Mouse (Mus musculus) limb, embryonic 14.5 days (tissue): Measurements from ENCODE around the gene Tmcc1. TPM values are rescaled to one million over a fixed set of nuclear protein-coding genes. Genes with fewer than 3 reads are reported as not detected.

Experiments
- ATAC-seq: fragments of 200-750 bp; cut with Nextera tagmentation; 2 replicates; pipeline ENCODE4 v1.8.0; 2017; ENCODE audit warnings: low read depth, moderate number of reproducible peaks, moderate TSS enrichment; ENCODE audit not compliant: low FRiP score
- DNase-seq: peaks from one replicate; pipeline ENCODE4 v3.0.0-alpha.2; 2015; ENCODE audit warnings: low spot score
- H3K27ac ChIP-seq: fragments of 300-500 bp; sonication (generic); replicated peaks from 2 replicates; pipeline ENCODE4 v1.5.1; 2014; ENCODE audit warnings: low read depth, mild to moderate bottlenecking, low read length, moderate library complexity, mixed read lengths
- H3K27me3 ChIP-seq: fragments of 300-500 bp; sonication (generic); 2 replicates; pipeline ENCODE4 v1.6.1; 2014; ENCODE audit warnings: low read length, mixed read lengths; ENCODE audit not compliant: control insufficient read depth, insufficient read depth
- H3K36me3 ChIP-seq: fragments of 300-500 bp; sonication (generic); 2 replicates; pipeline ENCODE4 v1.6.1; 2014; ENCODE audit warnings: mild to moderate bottlenecking, low read length, moderate library complexity, mixed read lengths; ENCODE audit not compliant: control insufficient read depth, insufficient read depth
- H3K4me1 ChIP-seq: fragments of 300-500 bp; sonication (generic); 2 replicates; pipeline ENCODE4 v1.6.1; 2014; ENCODE audit warnings: antibody characterized with exemption, low read length, mixed read lengths; ENCODE audit not compliant: control insufficient read depth, insufficient read depth
- H3K4me2 ChIP-seq: fragments of 300-500 bp; sonication (generic); replicated peaks from 2 replicates; pipeline ENCODE4 v1.6.1; 2014; ENCODE audit warnings: low read depth, mild to moderate bottlenecking, low read length, moderate library complexity; ENCODE audit not compliant: severe bottlenecking
- H3K4me3 ChIP-seq: fragments of 300-500 bp; sonication (generic); replicated peaks from 2 replicates; pipeline ENCODE4 v1.5.1; 2014; ENCODE audit warnings: low read length
- H3K9ac ChIP-seq: fragments of 300-500 bp; sonication (generic); 2 replicates; pipeline ENCODE4 v1.6.1; 2014; ENCODE audit warnings: mild to moderate bottlenecking, low read depth, low read length, moderate library complexity; ENCODE audit not compliant: severe bottlenecking
- H3K9me3 ChIP-seq: fragments of 300-500 bp; sonication (generic); 2 replicates; pipeline ENCODE4 v1.6.1; 2016; ENCODE audit warnings: low read length; ENCODE audit not compliant: control insufficient read depth
- POLR2A ChIP-seq: fragments of 200-500 bp; IDR thresholded peaks from 2 replicates; pipeline ENCODE4 v1.8.0; 2012; ENCODE audit warnings: inconsistent platforms, mild to moderate bottlenecking, moderate library complexity, borderline replicate concordance; ENCODE audit not compliant: insufficient read depth, insufficient read length; ENCODE audit errors: extremely low read depth
- WGBS: fragments of 180-500 bp; shearing (Covaris S2); extraction: QIAGEN DNeasy Blood & Tissue Kit; methylation state at CpG from one replicate; pipeline ENCODE4 v1.1.7; 2014; 5-methylcytosine and 5-hydroxymethylcytosine counted together
- polyA plus RNA-seq, 2 experiments: library from polyadenylated mRNA; depleted of rRNA in 1 of 2; stranded (reverse) in 1 of 2; unstranded in 1 of 2; fragments of >200 nt; fragmentation: Nextera tagmentation in 1 of 2; extraction: Ambion mirVana in 1 of 2; gene quantifications; 2 replicates each; pipeline versions ENCODE4 v1.2.1 to v1.2.3; 2012 to 2014

Tmcc1 gene
- polyA plus RNA-seq, 2 experiments: 11.1 to 23.4 TPM

DNA sequence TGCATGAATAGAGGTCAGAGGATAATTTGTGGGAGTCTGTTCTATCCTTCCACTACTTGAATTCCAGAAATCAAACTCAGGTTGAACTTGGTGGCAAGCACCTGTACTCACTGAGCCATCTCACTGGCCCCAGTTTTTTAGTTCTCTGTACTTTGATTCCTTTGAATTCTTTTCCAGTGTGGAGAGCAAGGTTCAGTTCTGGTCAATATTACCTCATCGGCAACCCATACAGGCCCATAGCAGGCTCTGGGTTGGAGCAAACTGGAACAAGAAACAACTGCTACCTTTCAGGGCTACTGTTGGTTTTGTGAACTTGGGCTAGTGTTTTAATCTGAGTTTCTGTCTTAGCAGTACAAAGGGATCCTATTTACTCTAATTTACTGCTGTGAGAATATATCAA is 107.2 kb downstream of the Tmcc1 start:
- TF ChIP-seq POLR2A: no peak
- H3K4me3 ChIP-seq: no peak overlapping the region
- H3K27me3 ChIP-seq: no peaks in the 10 kb centered on the region
- DNase-seq: no peak
- no peaks in the 10 kb centered on the region for H3K4me1 ChIP-seq
- H3K36me3 ChIP-seq: no peaks in the 10 kb centered on the region
- WGBS: 91% methylated on average over 1 of the region's 1 CpGs
- H3K4me2 ChIP-seq: no peak overlapping the region
- H3K9me3 ChIP-seq: no peaks in the 10 kb centered on the region
- no peak overlapping the region for H3K27ac ChIP-seq
- no peak overlapping the region for H3K9ac ChIP-seq
- no peak for ATAC-seq

GRCm38 (mm10) chr6:116082239-116082638 is 111.0 kb downstream of the Tmcc1 start:
- ATAC-seq (no peak), DNase-seq (no peak)
- Histone ChIP-seq H3K9me3 (no peaks in the 10 kb centered on the region), H3K27me3 (no peaks in the 10 kb centered on the region), H3K4me3 (no peak overlapping the region), H3K9ac (no peak overlapping the region), H3K4me2 (no peak overlapping the region), H3K27ac (no peak overlapping the region), H3K36me3 (no peaks in the 10 kb centered on the region), H3K4me1 (no peaks in the 10 kb centered on the region)
- no peak for TF ChIP-seq POLR2A
- WGBS: 30% methylated on average over 1 of the region's 1 CpGs

- Histone ChIP-seq H3K9me3 (no peaks in the 10 kb centered on the region), H3K4me3 (no peak overlapping the region), H3K4me1 (no peaks in the 10 kb centered on the region), H3K27me3 (no peaks in the 10 kb centered on the region), H3K36me3 (no peaks in the 10 kb centered on the region), H3K27ac (no peak overlapping the region), H3K4me2 (no peak overlapping the region), H3K9ac (no peak overlapping the region)
- 41% methylated on average over 2 of the region's 2 CpGs for WGBS
- DNase-seq (no peak), ATAC-seq (no peak)
- no peak for TF ChIP-seq POLR2A
Measured at GRCm38 (mm10) chr6:116081375-116081774, 111.9 kb downstream of the Tmcc1 start.

GRCm38 (mm10) chr6:116080756-116081155 is 112.5 kb downstream of the Tmcc1 start:
- H3K4me3 ChIP-seq: no peak overlapping the region
- no peaks in the 10 kb centered on the region for H3K36me3 ChIP-seq
- H3K4me2 ChIP-seq: no peak overlapping the region
- DNase-seq: no peak
- no peak for TF ChIP-seq POLR2A
- no peaks in the 10 kb centered on the region for H3K9me3 ChIP-seq
- no peaks in the 10 kb centered on the region for H3K27me3 ChIP-seq
- 54% methylated on average over 5 of the region's 5 CpGs for WGBS
- no peak overlapping the region for H3K27ac ChIP-seq
- H3K9ac ChIP-seq: no peak overlapping the region
- no peak for ATAC-seq
- H3K4me1 ChIP-seq: no peaks in the 10 kb centered on the region

DNA sequence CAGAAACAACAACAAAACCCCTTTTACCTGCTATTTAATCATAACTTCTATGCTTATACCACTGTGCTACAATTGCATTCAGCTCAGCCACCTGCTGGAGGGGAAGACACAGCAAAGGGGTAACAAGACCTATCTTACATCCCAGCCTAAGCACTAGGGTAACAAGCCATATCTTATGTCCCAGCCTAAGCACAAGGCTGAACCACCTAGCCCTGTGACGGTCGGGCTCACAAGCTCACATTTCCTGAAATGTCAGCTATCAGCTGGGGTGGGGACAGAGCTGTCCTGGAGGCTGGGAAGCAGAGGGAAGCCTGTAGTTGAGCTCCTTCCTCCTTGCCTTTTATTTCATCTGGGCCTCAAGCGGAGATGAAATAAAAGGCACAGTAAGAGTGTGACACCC is 115.7 kb downstream of the Tmcc1 start:
- H3K9ac ChIP-seq: no peak overlapping the region
- H3K36me3 ChIP-seq: no peaks in the 10 kb centered on the region
- H3K9me3 ChIP-seq: no peaks in the 10 kb centered on the region
- no peak overlapping the region for H3K27ac ChIP-seq
- no peak overlapping the region for H3K4me3 ChIP-seq
- WGBS: 76% methylated on average over 3 of the region's 3 CpGs
- no peak overlapping the region for H3K4me2 ChIP-seq
- ATAC-seq (no peak), DNase-seq (no peak)
- no peaks in the 10 kb centered on the region for H3K4me1 ChIP-seq
- H3K27me3 ChIP-seq: no peaks in the 10 kb centered on the region
- TF ChIP-seq POLR2A: no peak

- ATAC-seq (no peak), DNase-seq (no peak)
- Histone ChIP-seq H3K9ac (no peak overlapping the region), H3K4me2 (no peak overlapping the region), H3K27ac (no peak overlapping the region), H3K4me3 (no peak overlapping the region), H3K36me3 (no peaks in the 10 kb centered on the region), H3K9me3 (no peaks in the 10 kb centered on the region), H3K4me1 (no peaks in the 10 kb centered on the region), H3K27me3 (no peaks in the 10 kb centered on the region)
- TF ChIP-seq POLR2A: no peak
Measured at GRCm38 (mm10) chr6:116074892-116075291, 118.4 kb downstream of the Tmcc1 start.
